Mouse (Mus musculus) thymus, adult 2 months (tissue): ENCODE measurements around the gene Mpzl2.

Experiments
- CTCF ChIP-seq: fragments of 200-500 bp; IDR thresholded peaks from 2 replicates; pipeline ENCODE4 v1.5.1; 2012; ENCODE audit warnings: mild to moderate bottlenecking, control low read depth, low read length, moderate library complexity, borderline replicate concordance; ENCODE audit not compliant: control insufficient read depth, poor library complexity, insufficient read depth; ENCODE audit errors: extremely low read depth
- POLR2A ChIP-seq: fragments of 200-500 bp; IDR thresholded peaks from 2 replicates; pipeline ENCODE4 v1.6.1; 2012; ENCODE audit warnings: mild to moderate bottlenecking, low read length, control low read depth, moderate library complexity; ENCODE audit not compliant: control insufficient read depth, poor library complexity, insufficient read depth; ENCODE audit errors: extremely low read depth

DNA sequence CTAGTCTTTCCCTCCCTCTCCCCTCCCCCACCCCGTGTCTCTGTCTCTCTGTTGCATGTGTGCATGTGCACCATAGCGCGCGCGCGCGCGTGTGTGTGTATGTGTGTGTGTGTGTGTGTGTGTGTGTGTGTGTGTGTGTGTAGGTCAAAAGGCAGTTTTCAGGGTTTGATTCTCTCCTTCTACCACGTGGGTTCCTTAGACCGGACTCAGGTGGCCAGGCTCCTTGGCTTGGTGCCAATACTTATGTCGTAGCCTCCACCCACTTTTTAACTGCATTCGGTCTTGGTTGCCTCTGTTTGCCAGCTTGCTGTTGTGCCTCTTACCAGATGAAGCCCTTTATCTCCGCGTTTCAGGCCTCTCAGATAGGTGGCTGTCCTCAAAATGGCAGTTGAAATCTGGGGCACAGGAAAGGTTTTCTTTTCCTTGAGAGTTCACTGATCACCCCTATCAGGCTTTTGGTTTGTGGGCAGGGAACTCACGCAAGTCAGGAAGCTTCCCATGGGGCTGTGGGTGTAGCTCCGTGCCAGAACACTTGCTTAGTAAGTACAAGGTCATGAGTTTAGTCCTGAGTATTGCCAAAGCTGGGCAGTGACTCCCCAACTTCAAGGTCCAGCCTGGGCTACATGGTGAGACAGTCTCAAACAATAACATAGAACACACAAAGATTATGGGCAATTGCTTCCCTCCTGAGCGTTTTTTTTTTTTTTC is 1.7 kb downstream of the Mpzl2 start:
- no peak for TF ChIP-seq POLR2A
- TF ChIP-seq CTCF: no peak
